Mouse (Mus musculus): ENCODE data around the gene Phc2. TPM values are rescaled to one million over a fixed set of nuclear protein-coding genes. Genes with fewer than 3 reads are reported as not detected.
A peak's percentile ranks its signal among the peaks of the same experiment; 100 is the strongest.

Phc2 gene
- polyA plus RNA-seq, 1 experiment from 2014 or later, result 27.1 TPM

- H3K4me1 ChIP-seq (replicated peaks; ENCODE audit: control insufficient read depth, insufficient read depth), result no peaks in the 10 kb centered on the region
- DNase-seq (ENCODE audit: low spot score) (peak; percentile 43), ATAC-seq (ENCODE audit: low FRiP score, low TSS enrichment) (peak; percentile 44; the same call in 1 of the 2 replicates)
- no peaks in the 10 kb centered on the region for H3K27me3 ChIP-seq (ENCODE audit: control insufficient read depth, insufficient read depth, low read length)
- TF ChIP-seq CTCF (IDR thresholded peaks at IDR 0.05; ENCODE audit: low read depth) (peak; percentile 78), EP300 (optimal IDR thresholded peaks at IDR 0.05) (no peak)
- H3K36me3 ChIP-seq (ENCODE audit: control insufficient read depth, insufficient read depth, low read length), result peaks cover 19% of the 10 kb centered on the region
- no peak overlapping the region for H3K4me3 ChIP-seq (ENCODE audit: low read depth, low read length)
- no peak overlapping the region for H3K4me2 ChIP-seq (replicated peaks; ENCODE audit: low read depth)
- H3K9me3 ChIP-seq (ENCODE audit: control insufficient read depth, low read length), result no peaks in the 10 kb centered on the region
- 87% methylated on average over 9 of the region's 9 CpGs for WGBS
- H3K9ac ChIP-seq (ENCODE audit: low read length), result no peak overlapping the region
- H3K27ac ChIP-seq (replicated peaks), result no peak overlapping the region
Measured at GRCm38 (mm10) chr4:128774467-128774866, 120.0 kb downstream of the Phc2 start.

DNA sequence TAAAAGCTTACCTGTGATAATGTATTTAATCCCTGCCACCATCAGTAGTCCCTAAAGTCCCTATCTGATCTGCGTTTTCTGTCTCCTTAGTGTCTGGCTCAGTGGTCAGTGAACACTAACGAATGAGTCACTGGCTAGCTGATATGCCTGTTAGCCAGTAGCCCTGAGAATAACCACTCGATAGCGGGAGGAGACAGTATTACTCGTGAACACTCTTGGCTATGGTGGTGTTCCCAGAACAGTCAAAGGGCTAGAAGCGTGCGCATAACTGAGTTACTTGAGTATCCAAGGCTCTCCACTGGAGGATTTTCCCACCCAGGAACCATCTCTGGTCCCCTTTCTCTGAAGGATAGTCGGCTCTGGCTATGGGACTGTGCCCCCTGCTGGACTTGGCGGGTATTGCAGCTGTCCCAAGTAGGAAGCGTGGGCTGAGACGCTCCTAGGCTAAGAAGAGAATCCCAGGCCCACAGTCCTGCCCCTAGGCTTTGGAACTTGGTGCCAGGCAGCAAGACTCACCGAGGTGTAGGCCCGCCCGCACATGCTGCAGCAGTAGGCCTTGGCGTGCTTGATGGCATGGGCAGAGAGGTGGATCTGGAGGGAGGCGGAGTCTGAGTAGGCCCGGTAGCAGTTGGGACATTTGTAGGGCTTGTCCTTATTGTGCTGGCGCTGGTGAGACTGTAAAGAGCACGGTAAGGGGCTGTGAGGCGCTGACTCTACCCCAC is 122.2 kb downstream of the Phc2 start:
- no peak for TF ChIP-seq EP300 (optimal IDR thresholded peaks at IDR 0.05)
- peak; percentile 99 for TF ChIP-seq CTCF (IDR thresholded peaks at IDR 0.05; ENCODE audit: low read depth)
- DNase-seq (ENCODE audit: low spot score), result peak; percentile 80
- Histone ChIP-seq H3K4me3 (ENCODE audit: low read depth, low read length) (no peak overlapping the region), H3K27ac (replicated peaks) (peak overlapping the region; percentile 49; the same call in 1 of the 2 replicates), H3K4me2 (replicated peaks; ENCODE audit: low read depth) (no peak overlapping the region), H3K9me3 (ENCODE audit: control insufficient read depth, low read length) (no peaks in the 10 kb centered on the region), H3K9ac (ENCODE audit: low read length) (no peak overlapping the region), H3K36me3 (ENCODE audit: control insufficient read depth, insufficient read depth, low read length) (peaks cover 19% of the 10 kb centered on the region), H3K4me1 (replicated peaks; ENCODE audit: control insufficient read depth, insufficient read depth) (no peaks in the 10 kb centered on the region), H3K27me3 (ENCODE audit: control insufficient read depth, insufficient read depth, low read length) (no peaks in the 10 kb centered on the region)
- WGBS, result 40% methylated on average over 20 of the region's 20 CpGs
- ATAC-seq (ENCODE audit: low FRiP score, low TSS enrichment), result peak; percentile 79

DNA sequence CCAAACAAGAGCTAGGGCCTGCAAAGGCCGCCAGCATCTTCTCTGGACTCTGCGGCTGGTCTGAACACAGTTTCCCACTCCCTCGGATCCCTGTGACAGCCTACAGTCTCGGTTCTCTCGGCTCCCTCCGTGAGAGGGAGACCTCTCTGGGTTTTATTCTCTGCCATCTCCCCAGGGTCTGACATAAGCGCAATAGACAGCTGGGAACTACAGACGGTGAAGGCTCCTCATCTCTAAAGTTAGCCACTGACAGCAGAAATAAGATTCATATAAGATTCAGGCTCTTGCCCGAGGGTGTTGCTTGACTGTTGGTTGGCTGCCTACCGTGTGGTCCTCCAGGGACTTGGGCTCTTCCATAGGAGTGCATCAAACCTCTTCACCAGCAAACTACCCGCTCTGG is 123.1 kb downstream of the Phc2 start:
- Histone ChIP-seq H3K27ac (replicated peaks) (peak overlapping the region; percentile 49; the same call in 1 of the 2 replicates), H3K27me3 (ENCODE audit: control insufficient read depth, insufficient read depth, low read length) (no peaks in the 10 kb centered on the region), H3K4me1 (replicated peaks; ENCODE audit: control insufficient read depth, insufficient read depth) (no peaks in the 10 kb centered on the region), H3K9me3 (ENCODE audit: control insufficient read depth, low read length) (no peaks in the 10 kb centered on the region), H3K4me2 (replicated peaks; ENCODE audit: low read depth) (no peak overlapping the region), H3K9ac (ENCODE audit: low read length) (no peak overlapping the region), H3K4me3 (ENCODE audit: low read depth, low read length) (no peak overlapping the region), H3K36me3 (ENCODE audit: control insufficient read depth, insufficient read depth, low read length) (peaks cover 19% of the 10 kb centered on the region)
- DNase-seq (ENCODE audit: low spot score) (no peak), ATAC-seq (ENCODE audit: low FRiP score, low TSS enrichment) (no peak)
- TF ChIP-seq EP300 (optimal IDR thresholded peaks at IDR 0.05) (no peak), CTCF (IDR thresholded peaks at IDR 0.05; ENCODE audit: low read depth) (no peak)
- 80% methylated on average over 11 of the region's 11 CpGs for WGBS

DNA sequence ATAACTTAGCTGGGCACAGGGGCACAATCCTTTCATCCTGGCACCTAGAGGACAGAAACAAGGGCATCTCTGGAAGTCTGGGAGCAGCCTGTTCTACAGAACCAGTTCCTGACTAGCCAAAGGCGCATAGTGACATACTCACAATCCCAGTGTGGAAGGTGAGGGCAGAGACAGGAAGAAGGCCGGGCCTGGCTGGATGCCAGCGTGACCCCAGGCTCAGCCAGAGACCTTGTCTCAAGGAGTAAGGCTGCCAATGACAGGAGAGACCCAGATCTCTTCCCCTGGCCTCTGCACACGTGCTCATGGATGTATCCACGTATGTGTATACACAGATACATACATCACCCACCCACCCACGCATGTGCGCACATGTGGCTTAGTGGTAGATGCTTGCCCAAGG is 127.5 kb downstream of the Phc2 start:
- Histone ChIP-seq H3K27me3 (ENCODE audit: control insufficient read depth, insufficient read depth, low read length) (no peaks in the 10 kb centered on the region), H3K27ac (replicated peaks) (no peak overlapping the region), H3K9ac (ENCODE audit: low read length) (no peak overlapping the region), H3K36me3 (ENCODE audit: control insufficient read depth, insufficient read depth, low read length) (peaks cover 22% of the 10 kb centered on the region), H3K4me1 (replicated peaks; ENCODE audit: control insufficient read depth, insufficient read depth) (no peaks in the 10 kb centered on the region), H3K4me3 (ENCODE audit: low read depth, low read length) (no peak overlapping the region), H3K4me2 (replicated peaks; ENCODE audit: low read depth) (no peak overlapping the region), H3K9me3 (ENCODE audit: control insufficient read depth, low read length) (no peaks in the 10 kb centered on the region)
- WGBS, result 79% methylated on average over 7 of the region's 7 CpGs
- DNase-seq (ENCODE audit: low spot score), result no peak
- TF ChIP-seq CTCF (IDR thresholded peaks at IDR 0.05; ENCODE audit: low read depth), result no peak
- no peak for TF ChIP-seq EP300 (optimal IDR thresholded peaks at IDR 0.05)
- ATAC-seq (ENCODE audit: low FRiP score, low TSS enrichment), result no peak

GRCm38 (mm10) chr4:128782645-128783044 is 128.1 kb downstream of the Phc2 start:
- Histone ChIP-seq H3K36me3 (ENCODE audit: control insufficient read depth, insufficient read depth, low read length) (peaks cover 24% of the 10 kb centered on the region), H3K27ac (replicated peaks) (no peak overlapping the region), H3K9ac (ENCODE audit: low read length) (no peak overlapping the region), H3K4me3 (ENCODE audit: low read depth, low read length) (no peak overlapping the region), H3K9me3 (ENCODE audit: control insufficient read depth, low read length) (no peaks in the 10 kb centered on the region), H3K4me2 (replicated peaks; ENCODE audit: low read depth) (no peak overlapping the region), H3K4me1 (replicated peaks; ENCODE audit: control insufficient read depth, insufficient read depth) (no peaks in the 10 kb centered on the region), H3K27me3 (ENCODE audit: control insufficient read depth, insufficient read depth, low read length) (no peaks in the 10 kb centered on the region)
- WGBS, result 67% methylated on average over 4 of the region's 4 CpGs
- ATAC-seq (ENCODE audit: low FRiP score, low TSS enrichment) (no peak), DNase-seq (ENCODE audit: low spot score) (no peak)
- TF ChIP-seq CTCF (IDR thresholded peaks at IDR 0.05; ENCODE audit: low read depth) (no peak), EP300 (optimal IDR thresholded peaks at IDR 0.05) (no peak)

DNA sequence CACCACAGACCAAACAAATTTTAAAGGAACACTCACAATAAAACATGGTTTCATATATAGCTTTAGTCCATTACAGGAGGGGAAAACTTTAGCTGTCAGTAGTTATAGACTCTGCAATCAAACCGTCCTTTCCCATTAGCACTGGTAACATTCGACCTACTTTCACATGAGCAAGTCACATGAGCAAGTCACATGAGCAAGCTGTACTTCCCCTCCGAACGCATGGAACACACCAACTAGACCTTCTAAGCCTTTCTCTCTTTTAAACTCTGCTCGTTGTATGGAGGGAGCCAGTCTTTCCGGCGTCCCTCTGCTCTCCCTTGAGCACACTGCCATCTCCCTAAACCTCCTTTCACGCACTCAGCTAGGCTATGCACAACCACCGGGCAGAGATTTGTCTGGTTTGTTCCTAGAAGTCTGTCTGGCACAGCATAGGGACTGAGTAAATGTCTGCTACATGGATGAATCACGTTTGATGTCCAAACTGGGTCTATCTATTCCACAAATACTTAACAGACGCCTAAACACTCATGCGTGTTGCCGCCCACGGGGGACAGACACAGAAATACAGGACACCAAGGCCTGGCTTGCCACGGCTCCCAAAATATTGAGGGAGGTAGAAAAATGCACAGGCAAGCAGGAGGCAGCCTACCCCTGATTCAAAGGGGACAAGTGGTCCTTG is 130.6 kb downstream of the Phc2 start:
- TF ChIP-seq EP300 (optimal IDR thresholded peaks at IDR 0.05) (no peak), CTCF (IDR thresholded peaks at IDR 0.05; ENCODE audit: low read depth) (no peak)

More for the DNA sequence above, 130.6 kb downstream of the Phc2 start:
- no peaks in the 10 kb centered on the region for H3K4me1 ChIP-seq (replicated peaks; ENCODE audit: control insufficient read depth, insufficient read depth)
- 90% methylated on average over 15 of the region's 15 CpGs for WGBS
- no peak overlapping the region for H3K4me3 ChIP-seq (ENCODE audit: low read depth, low read length)
- no peak overlapping the region for H3K4me2 ChIP-seq (replicated peaks; ENCODE audit: low read depth)
- no peak overlapping the region for H3K9ac ChIP-seq (ENCODE audit: low read length)
- no peaks in the 10 kb centered on the region for H3K27me3 ChIP-seq (ENCODE audit: control insufficient read depth, insufficient read depth, low read length)
- ATAC-seq (ENCODE audit: low FRiP score, low TSS enrichment) (no peak), DNase-seq (ENCODE audit: low spot score) (no peak)
- peaks cover 21% of the 10 kb centered on the region for H3K36me3 ChIP-seq (ENCODE audit: control insufficient read depth, insufficient read depth, low read length)
- no peaks in the 10 kb centered on the region for H3K9me3 ChIP-seq (ENCODE audit: control insufficient read depth, low read length)
- no peak overlapping the region for H3K27ac ChIP-seq (replicated peaks)

Data from stomach, postnatal 0 days (tissue).